Comparison of ENCODE assay signal across 24 mouse cellular contexts in genomic region chr17:89460438-89460837, GRCm38 (mm10).
DNase-seq lines count a peak whose midpoint lies in the region; ATAC-seq and TF ChIP-seq lines count a peak whose summit lies in the region.
"Had no signal": no experiment of that assay in that cellular context is flagged by ENCODE, and none has a peak within 500 bp of the region (broad histone marks: within the 10 kb centered on the region; RNA-seq: fewer than 3 reads in every experiment).

No protein-coding gene starts in this region.

- 0 out of 2 replicates have a peak, but pooled peaks cover 3% of the 10 kb centered on the region for H3K4me1 ChIP-seq in forebrain, embryonic 12.5 days
- no peaks in the 10 kb centered on the region for H3K4me1 ChIP-seq in forebrain, embryonic 13.5 days
- H3K4me1 ChIP-seq in limb, embryonic 12.5 days (replicated peaks) = no peaks in the 10 kb centered on the region; the same call in 1 of the 2 replicates
- no peaks in the 10 kb centered on the region for H3K4me1 ChIP-seq in kidney, adult 2 months (ENCODE audit: control insufficient read depth, insufficient read depth, low read length)
- H3K4me1 ChIP-seq: embryonic facial prominence, embryonic 13.5 days; heart, embryonic 10.5 days; hindbrain, embryonic 12.5 days had no signal

- 35% methylated on average over 5 of the region's 5 CpGs for WGBS in forebrain, embryonic 12.5 days
- WGBS in forebrain, embryonic 13.5 days = 32% methylated on average over 5 of the region's 5 CpGs
- 55% methylated on average over 5 of the region's 5 CpGs for WGBS in limb, embryonic 12.5 days
- WGBS in kidney, adult 2 months = 78% methylated on average over 5 of the region's 5 CpGs

- H3K9ac ChIP-seq in forebrain, embryonic 12.5 days = no peak overlapping the region
- H3K9ac ChIP-seq in forebrain, embryonic 13.5 days = no peak overlapping the region
- no peak overlapping the region for H3K9ac ChIP-seq in limb, embryonic 12.5 days (replicated peaks)
- H3K9ac ChIP-seq: embryonic facial prominence, embryonic 13.5 days; hindbrain, embryonic 12.5 days had no signal

- peak; percentile 5 for DNase-seq in embryo, embryonic 10.5 days (ENCODE audit: low spot score)
- DNase-seq in embryo, embryonic 9.5 days (ENCODE audit: extremely low spot score) = no peak
- DNase-seq in forelimb bud, embryonic 11.5 days (ENCODE audit: low read depth, low spot score) = peak; percentile 18
- no peak for DNase-seq in kidney, adult 2 months
- DNase-seq: adrenal gland, adult 8-10 months; adrenal gland, postnatal 36 days; B cell, adult 2 months; cerebellum, adult 11 months; cerebellum, adult 8-10 months; cerebellum, postnatal 14 days; gastrocnemius, postnatal 25 days; heart, postnatal 10 days; heart, postnatal 4 days; kidney, adult 11 months had no signal

- no peak for TF ChIP-seq POLR2A in kidney, adult 2 months (IDR thresholded peaks at IDR 0.05; ENCODE audit: low read depth, low read length)

- no peaks in the 10 kb centered on the region for H3K9me3 ChIP-seq in forebrain, embryonic 12.5 days
- no peaks in the 10 kb centered on the region for H3K9me3 ChIP-seq in forebrain, embryonic 13.5 days (replicated peaks)
- H3K9me3 ChIP-seq in limb, embryonic 12.5 days = no peaks in the 10 kb centered on the region
- H3K9me3 ChIP-seq: embryonic facial prominence, embryonic 13.5 days; G1E; heart, embryonic 10.5 days; hindbrain, embryonic 12.5 days had no signal

- H3K36me3 ChIP-seq in forebrain, embryonic 12.5 days (replicated peaks) = no peaks in the 10 kb centered on the region
- H3K36me3 ChIP-seq in forebrain, embryonic 13.5 days (ENCODE audit: poor library complexity, severe bottlenecking) = no peaks in the 10 kb centered on the region
- H3K36me3 ChIP-seq in limb, embryonic 12.5 days = no peaks in the 10 kb centered on the region
- no peaks in the 10 kb centered on the region for H3K36me3 ChIP-seq in kidney, adult 2 months (ENCODE audit: control insufficient read depth, insufficient read depth, low read length)
- H3K36me3 ChIP-seq: embryonic facial prominence, embryonic 13.5 days; G1E; heart, embryonic 10.5 days; hindbrain, embryonic 12.5 days had no signal

- no peak overlapping the region for H3K4me3 ChIP-seq in forebrain, embryonic 12.5 days (replicated peaks)
- H3K4me3 ChIP-seq in forebrain, embryonic 13.5 days = no peak overlapping the region
- H3K4me3 ChIP-seq in limb, embryonic 12.5 days (replicated peaks) = no peak overlapping the region
- no peak overlapping the region for H3K4me3 ChIP-seq in kidney, adult 2 months (ENCODE audit: insufficient read depth, low read depth, low read length)
- H3K4me3 ChIP-seq: embryonic facial prominence, embryonic 13.5 days; heart, embryonic 10.5 days; hindbrain, embryonic 12.5 days had no signal

- no peak for TF ChIP-seq CTCF in kidney, adult 2 months (conservative IDR thresholded peaks at IDR 0.05; ENCODE audit: insufficient read depth, insufficient read length, low read depth, low read length)

- no peak overlapping the region for H3K4me2 ChIP-seq in forebrain, embryonic 12.5 days
- no peak overlapping the region for H3K4me2 ChIP-seq in forebrain, embryonic 13.5 days
- H3K4me2 ChIP-seq in limb, embryonic 12.5 days = no peak overlapping the region
- H3K4me2 ChIP-seq: embryonic facial prominence, embryonic 13.5 days; hindbrain, embryonic 12.5 days had no signal

- no peaks in the 10 kb centered on the region for H3K27me3 ChIP-seq in forebrain, embryonic 12.5 days
- H3K27me3 ChIP-seq in forebrain, embryonic 13.5 days = no peaks in the 10 kb centered on the region
- no peaks in the 10 kb centered on the region for H3K27me3 ChIP-seq in limb, embryonic 12.5 days
- H3K27me3 ChIP-seq in kidney, adult 2 months (replicated peaks; ENCODE audit: control insufficient read depth, insufficient read depth, low read length) = no peaks in the 10 kb centered on the region
- H3K27me3 ChIP-seq: embryonic facial prominence, embryonic 13.5 days; hindbrain, embryonic 12.5 days had no signal

- no peak overlapping the region for H3K27ac ChIP-seq in forebrain, embryonic 12.5 days
- no peak overlapping the region for H3K27ac ChIP-seq in forebrain, embryonic 13.5 days
- H3K27ac ChIP-seq in limb, embryonic 12.5 days = no peak overlapping the region
- H3K27ac ChIP-seq in kidney, adult 2 months (ENCODE audit: insufficient read depth, low read depth, low read length) = no peak overlapping the region
- H3K27ac ChIP-seq: embryonic facial prominence, embryonic 13.5 days; heart, embryonic 10.5 days; hindbrain, embryonic 12.5 days had no signal

- peak; percentile 27; the same call in 1 of the 2 replicates for ATAC-seq in forebrain, embryonic 12.5 days (ENCODE audit: low FRiP score)
- no peak for ATAC-seq in forebrain, embryonic 13.5 days
- ATAC-seq in limb, embryonic 12.5 days (ENCODE audit: insufficient number of reproducible peaks, insufficient read depth, low FRiP score, low TSS enrichment, low read depth) = peak; percentile 68; the same call in 1 of the 2 replicates
- ATAC-seq: CD4-positive, CD25-positive, alpha-beta regulatory T cell, adult 4 months; forebrain, embryonic 16.5 days; hindbrain, embryonic 16.5 days had no signal

Comparison
In these comparisons a context has a peak if more than half of its experiments do, and no peak if none do; other contexts are left out.
1. DNase-seq: peak in embryo, embryonic 10.5 days (single experiment) and forelimb bud, embryonic 11.5 days (single experiment); none in embryo, embryonic 9.5 days (single experiment) and kidney, adult 2 months (single experiment).